Mouse (Mus musculus): ENCODE measurements around the gene Sh3gl2.
A peak's percentile ranks its signal among the peaks of the same experiment; 100 is the strongest.

Sh3gl2 gene

DNA sequence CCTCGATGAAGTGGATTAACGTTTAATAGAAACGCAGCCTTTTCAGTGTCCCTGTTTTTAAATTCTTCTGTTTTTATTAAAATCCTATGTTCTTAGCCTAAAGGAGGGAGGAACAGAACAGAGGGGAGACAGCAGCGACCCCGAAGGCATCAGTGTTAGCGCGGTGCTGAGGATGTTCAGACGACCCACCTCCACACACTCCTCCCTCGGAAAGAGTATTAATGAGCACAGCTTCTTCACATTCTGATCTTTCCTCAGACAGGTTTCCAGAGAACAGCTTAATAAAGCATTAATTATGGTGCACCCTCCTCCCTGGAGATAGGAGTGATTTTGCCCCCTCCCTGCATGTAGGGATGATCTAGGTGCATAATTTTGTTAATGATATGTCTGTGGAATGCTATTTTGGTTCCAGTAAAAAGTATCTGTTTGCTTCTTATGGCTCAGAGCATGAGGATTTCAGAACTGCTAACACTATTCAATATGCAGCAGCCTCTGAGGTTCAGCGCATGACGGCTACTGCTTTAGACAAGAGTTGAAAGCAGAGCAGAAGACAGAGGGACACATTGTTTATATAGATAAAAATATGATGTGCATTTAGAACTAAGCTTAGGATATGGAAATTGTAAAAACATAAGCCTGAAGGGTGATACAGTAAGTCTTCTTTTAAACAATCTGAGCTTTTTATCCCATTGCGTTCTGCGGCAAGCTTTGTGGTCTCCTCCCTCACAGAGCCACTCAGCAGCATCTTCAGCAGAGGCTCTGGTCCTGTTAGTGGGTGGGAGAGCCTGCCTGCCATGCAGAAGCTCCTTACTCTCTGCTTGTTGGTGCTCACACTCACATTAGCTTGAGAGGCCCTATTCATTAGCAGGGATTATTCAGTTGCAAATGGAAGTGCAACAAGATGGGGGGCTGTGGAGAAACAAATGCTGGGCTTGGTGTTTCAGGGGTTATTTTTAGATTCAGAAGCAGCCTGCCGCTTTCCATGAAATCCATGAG lies 27.8 kb downstream of the Sh3gl2 start:
- no peak for DNase-seq (ENCODE audit: low spot score in 2 of 2)

DNA sequence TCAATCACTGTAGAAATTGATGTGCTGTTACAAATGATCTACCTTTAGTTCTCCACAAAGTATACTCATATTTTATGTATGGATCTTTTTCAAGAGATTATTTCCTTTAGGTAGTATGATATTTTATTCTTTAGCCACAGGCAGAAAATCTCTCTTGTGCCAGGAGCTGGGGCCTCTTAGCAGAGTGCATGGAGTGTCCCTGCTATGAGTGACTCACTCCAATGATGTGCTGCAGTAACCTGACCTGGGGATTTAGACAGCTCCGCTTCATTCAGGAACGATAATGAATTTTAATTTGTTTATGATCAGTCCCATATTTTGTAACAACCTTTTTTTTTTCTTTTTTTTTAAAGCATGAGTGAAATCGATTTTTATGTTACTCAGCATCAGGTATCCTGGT lies 36.7 kb downstream of the Sh3gl2 start:
- no peak for DNase-seq (ENCODE audit: low spot score in 2 of 2)

DNA sequence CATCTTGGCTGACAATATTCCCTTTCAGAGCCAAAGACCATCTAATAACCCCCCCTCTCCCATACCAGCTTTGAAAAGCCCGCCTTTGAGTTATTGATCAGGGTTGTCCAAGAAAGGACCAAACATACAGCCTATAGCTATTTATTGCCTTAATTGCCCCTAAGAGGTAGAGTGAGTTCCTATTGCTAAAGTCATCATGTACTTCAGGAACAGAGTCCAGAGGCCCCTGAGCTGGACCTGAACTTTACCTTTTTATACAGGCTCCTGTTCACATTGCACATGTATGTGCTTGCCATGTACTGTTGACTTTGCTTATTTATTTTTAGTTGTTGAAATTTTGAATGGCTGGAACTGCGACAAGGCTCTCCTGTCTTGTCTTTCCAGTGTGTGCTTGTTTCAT lies 37.6 kb downstream of the Sh3gl2 start:
- DNase-seq (ENCODE audit: low spot score in 2 of 2), result no peak

DNA sequence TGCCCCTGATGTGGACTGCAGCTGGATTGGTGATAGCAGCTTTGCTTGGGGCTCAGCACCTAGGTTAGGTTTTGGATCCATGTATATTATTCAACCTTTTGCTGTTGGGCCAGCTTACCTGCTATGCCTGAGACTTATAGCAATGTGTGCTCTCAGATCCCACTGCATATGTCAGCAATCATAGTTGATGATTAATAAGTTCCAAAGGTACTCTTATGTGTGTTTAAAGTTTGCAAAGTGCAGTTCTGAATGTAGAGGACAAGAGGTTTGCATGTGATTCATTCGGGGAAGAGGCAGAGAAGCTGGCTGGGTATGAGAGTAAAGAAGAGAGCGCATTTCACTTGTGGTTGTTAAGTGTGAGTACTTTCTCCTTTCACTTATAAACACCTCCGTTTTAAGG lies 43.7 kb downstream of the Sh3gl2 start:
- no peak for DNase-seq (ENCODE audit: low spot score in 2 of 2)

DNA sequence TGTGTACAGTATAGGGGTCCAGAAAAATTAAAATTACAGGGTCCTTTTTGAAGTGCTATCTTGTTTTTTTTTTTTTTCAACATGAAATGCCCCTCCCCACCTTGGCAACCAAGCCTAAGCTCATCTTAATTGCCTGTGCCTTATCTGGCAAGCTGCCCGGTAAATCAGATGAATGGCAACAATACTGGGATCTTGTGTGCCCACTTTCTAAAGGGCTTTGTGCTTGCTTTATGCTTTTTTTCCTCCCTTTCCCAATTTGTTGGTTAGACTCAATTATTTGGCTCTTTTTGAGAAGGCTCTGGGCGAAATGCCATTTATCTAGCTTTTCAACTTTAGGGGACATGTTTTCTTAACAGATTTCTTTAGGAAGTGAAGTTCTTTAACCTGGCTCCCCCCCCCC lies 45.3 kb downstream of the Sh3gl2 start:
- DNase-seq (ENCODE audit: low spot score in 2 of 2), result no peak

DNA sequence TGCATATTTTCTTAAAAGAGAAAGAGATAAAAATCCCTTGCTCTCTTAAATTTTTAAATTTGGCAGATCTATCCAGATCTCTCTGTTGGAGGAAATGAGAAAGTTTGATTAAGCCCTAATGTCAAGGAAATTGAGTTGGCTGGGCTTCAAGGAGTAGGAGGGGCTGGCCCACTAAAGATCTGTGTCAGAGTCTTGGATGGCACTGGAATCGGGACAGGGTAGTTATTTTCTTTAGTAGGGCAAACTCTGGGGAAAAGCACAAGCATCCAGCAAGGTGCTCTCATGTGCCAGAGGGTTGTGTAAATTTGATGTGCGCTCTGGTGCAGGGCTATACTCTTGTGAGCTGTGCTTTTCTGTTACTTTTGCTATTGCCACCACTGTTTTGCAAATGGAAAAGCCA lies 45.9 kb downstream of the Sh3gl2 start:
- DNase-seq (ENCODE audit: low spot score in 2 of 2), result no peak

DNA sequence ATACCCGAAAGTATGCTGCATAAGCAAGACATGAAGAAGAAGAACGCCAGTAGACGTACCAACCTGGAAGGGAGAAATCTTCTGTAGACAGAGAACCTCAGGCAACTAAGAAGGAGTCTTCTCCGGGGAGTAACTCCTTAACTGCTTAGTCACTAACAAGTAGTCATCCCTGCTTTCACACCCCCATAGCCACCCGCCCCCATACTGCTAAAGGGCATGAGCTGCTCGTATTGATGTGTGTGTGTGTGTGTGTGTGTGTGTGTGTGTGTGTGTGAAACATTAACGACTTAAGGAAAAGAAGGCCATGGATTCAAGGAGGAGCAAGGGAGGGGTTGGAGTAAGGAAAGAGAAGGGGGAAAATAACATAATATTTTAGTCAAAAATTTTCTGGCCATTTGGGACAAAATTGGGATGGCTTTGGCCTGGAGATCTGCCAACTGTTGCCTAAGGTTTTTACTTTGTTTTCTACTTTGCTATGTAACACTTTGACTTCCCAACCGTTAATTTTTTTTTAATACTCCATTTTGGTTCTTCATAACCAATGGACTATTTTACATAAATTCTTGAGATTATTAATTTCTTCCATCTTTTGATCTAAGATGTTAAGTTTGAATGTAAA lies 51.0 kb downstream of the Sh3gl2 start:
- DNase-seq (ENCODE audit: low spot score in 2 of 2), result no peak

DNA sequence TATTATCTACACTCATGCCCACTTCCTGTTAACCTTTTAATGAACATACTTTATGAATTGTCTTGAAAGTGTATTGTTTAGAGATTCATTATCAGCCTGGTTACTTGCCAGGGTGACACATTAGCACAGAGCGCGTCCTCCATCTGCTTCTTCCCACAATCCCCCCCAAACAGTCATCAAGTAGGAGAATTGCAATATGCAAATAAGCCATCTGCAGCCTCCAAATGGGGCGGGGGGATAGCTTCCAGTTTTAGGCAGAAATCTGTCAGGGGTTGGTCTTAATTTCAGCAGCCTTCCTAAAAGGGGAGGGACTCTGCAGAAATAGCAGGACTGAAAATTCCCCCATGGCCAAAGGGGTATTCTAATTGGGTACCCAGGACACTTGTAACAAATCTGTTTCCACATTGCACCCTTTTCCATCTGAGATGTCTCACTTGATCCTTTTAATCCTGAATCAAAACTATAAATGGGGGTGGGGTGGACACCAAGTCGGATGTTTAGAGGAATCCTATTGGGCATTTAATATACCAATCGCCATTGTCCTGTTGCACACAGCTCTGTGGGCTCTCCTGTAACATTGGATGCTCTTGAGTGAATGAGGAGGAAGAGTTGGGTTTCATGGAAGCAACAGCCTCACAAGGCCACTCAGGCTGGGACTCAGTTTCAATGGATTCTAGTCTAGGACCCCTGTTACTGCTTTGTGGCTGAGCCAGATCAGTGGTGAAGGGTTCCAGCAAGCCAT lies 51.7 kb downstream of the Sh3gl2 start:
- DNase-seq (ENCODE audit: low spot score in 2 of 2), result no peak

DNA sequence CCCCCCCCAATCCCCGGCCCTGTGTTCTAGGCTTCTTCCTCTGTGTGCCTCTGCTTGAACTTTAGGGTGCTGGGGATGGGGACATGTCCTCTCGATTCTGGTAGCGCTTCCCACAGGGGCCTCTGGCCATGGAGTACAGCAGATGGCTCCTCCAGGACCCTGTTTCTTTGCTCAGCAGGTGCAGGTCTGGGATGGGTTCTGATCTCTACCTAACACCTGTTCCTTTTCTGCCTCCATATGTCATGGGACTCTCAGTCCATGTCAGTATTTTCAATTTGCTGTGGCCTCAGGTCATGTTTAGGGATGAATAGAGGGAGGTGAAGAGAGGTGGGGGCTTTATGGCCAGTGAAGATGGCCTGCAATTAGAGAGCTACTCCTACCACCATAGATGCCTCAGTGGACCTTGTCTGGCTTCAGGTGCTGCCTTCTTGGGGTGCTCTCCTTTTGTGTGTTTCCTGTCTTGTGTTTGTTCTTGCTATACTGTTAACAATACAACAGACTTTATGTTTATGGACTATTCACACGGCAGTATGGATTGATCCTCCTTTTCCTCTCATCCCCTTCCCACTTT lies 52.9 kb downstream of the Sh3gl2 start:
- DNase-seq (ENCODE audit: low spot score in 2 of 2), result no peak

DNA sequence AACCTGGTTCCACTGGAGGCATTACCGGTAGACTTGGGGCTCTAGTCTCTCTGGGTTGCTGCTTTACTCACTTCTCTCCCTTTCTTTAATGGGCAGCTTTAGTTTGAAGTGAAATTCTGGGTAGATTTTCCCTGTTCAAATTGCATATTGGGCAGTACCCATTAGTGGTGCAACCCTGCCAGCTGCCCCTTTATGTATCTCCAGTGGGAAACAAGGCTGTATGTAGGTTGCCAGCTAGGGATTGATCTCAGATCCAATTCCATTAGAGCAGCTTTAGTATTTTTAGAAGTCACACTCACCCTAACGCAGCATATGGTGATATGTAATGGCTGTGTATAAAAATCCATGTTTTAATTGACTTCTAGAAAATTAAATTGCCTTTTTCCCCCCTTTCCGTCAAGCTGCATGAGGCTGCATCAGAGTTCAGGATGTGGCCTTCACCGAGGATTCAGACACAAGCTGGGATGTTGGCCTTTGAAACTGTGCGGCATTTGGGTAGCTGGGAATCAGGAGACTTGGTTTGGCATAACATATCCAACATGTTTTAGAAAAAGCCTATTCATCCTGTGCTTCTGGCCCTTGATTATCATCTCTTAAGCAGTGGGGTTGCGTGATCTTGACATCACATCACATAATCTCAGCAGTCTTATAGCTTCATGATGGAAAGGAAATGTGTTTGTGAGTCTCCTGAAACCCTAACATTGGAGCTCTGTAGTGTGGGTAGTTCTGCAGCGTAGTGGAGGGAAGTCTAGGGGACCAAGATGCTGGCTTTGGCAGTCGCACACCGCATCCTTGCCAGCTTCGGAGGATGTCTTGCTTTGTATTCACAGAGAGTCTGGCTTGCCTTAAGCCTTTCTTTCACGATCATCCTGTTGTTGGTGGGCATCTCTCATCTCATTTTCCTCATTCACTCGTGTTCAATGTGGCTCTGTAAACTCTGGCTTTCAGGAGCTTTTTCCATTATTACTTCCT lies 56.0 kb downstream of the Sh3gl2 start:
- DNase-seq (ENCODE audit: low spot score in 2 of 2), result peak in 1 of 2 experiments; percentile 43

DNA sequence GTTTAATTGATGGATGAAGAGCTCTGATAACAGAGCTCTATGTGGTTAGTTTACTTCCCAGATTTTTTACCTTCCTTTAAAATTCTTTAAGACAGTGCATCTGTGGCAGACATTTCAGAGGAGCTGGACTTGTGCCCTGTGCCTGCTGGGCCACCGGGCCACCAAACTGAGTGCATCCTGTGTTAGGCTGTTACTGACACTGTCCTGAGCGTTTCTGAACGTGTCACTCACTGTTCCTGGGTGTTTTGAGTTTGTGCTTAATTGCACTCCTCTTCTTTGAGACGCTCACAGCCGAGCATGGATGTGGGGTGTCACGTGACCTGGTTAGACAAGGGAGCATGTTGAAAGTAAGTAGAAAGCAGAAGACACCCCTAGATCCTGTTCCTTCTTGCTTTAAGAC lies 57.2 kb downstream of the Sh3gl2 start:
- DNase-seq (ENCODE audit: low spot score in 2 of 2), result no peak

DNA sequence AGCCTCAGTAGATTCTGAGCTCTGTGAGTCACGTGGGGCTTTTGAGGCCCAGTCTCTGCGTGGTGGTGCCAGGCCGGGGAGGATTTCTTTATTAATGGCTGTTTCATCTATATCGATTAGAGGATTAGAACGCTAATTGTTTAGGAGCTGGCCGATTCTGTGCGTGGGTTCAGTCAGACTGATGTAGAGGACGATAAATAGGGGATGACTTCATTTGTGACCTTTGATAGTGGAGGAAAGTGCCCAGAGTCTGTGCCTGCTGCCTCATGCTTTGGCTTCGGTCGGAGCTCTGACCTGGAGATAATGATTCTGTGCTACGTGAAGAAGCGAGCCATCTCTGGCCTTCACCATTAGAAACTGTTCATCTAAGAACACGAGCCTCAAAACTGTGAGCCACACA lies 57.7 kb downstream of the Sh3gl2 start:
- DNase-seq (ENCODE audit: low spot score in 2 of 2), result no peak

DNA sequence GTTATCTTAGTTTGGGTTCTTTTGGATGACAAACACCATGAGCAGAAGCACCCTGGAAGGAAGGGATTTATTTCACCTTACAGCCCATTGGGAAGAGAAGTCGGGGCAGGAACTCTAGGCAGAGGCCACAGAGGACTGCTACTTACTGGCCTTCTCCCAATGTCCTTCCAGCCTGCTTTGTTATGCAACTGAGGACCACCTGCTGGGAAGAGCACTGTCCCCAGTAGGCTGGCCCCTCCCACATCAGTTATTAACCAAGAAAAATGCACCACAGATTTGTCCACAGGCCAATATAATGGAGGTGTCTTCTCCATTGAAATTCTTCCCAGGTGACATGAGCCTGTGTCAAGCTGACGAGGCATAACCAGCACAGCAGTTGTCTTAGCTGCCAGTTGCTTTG lies 62.5 kb downstream of the Sh3gl2 start:
- no peak for DNase-seq (ENCODE audit: low spot score in 2 of 2)

DNA sequence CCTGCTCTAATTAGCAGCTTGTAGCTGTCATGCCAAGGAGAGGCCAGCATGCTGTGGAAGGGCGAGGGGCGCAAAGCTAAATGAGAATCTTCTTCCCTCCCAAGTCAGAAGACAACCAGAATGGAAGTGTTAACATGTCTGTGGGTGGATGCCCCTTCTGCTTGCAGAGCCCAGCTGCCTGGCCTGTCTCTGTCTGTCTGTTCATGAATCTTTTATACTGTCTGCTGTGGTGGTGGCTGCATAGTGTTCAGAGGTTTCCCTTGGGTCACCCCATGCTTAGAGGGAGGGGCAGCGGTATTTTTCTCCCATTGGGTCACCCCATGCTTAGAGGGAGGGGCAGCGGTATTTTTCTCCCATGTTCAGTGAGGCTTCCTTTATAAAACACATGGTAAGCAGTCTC lies 68.0 kb downstream of the Sh3gl2 start:
- DNase-seq (ENCODE audit: low spot score in 2 of 2), result no peak

DNA sequence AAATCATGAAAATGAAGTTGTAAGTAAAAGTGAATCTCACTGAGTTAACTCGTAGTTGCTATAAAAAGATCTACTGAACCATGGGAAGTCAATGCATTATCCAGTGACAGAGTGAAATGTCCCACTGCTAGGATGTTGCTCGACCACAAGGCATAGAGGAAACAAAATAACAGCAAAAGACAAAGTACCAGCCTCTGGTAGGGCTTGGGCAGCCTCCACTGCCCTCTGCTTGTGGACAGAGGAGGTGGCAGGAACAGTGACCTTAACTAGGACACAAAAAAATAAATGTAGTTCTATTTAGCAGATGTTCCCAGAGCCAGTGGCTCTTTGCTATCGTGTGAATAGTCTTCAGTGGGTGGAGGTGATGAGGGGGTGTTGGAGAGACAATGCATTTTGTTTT lies 68.5 kb downstream of the Sh3gl2 start:
- DNase-seq (ENCODE audit: low spot score in 2 of 2), result no peak

DNA sequence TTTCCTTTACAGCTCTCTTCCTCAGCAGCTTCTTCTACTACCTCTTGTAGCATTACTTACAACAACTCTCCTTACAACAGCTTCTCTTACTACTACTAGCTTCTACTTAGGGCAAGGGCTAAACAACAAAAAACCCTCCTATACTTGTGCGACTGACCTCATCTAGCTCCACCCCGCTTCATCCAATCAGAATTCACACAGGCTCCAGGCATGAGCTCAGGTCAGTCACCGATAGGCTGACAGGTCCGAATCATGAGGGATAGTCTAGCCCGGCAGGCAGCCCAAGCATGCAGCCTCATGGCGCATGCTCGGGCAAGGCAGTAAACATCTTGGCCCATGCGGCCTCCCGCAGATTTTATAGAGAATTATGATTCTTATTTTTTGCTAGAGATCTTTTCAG lies 78.2 kb downstream of the Sh3gl2 start:
- no peak for DNase-seq (ENCODE audit: low spot score in 2 of 2)

DNA sequence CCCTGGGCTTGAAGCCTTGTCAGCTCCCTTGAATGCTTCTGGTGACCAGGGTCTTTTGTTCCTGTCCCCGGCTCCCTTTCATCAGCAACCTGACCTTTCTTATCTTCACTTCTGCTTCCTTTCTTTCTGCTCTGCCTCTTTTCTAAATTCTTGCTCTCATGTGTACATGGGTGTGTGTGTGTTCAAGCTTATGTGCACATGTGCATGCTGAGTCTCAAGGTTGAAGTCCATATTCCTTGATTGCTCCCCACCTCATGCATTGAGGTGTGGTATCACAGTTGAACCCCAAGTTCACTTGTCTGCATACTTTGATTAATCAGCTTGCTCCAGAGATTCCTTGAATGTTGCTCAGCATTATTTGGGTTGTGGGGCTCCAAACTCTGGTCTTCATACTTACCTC lies 85.1 kb downstream of the Sh3gl2 start:
- no peak for DNase-seq (ENCODE audit: low spot score in 2 of 2)

DNA sequence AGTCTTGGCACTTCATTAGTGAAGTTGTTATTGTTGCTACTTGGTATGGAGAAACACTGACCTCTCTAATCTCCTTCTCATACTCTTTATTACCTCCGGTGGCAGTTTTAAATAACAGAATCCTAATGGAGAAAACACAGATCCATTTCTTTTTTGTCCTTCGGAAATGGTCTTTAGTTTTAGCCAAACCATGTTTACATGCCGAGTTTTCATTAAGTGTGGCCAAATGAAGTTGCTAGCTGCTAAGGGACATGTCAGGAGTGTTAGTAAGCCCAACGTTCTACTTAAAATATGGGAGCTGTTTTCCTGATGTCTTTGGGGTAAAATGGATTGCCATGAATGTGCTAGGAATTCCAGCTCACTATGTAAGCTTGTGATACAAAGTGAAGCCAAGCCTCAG lies 86.4 kb downstream of the Sh3gl2 start:
- no peak for DNase-seq (ENCODE audit: low spot score in 2 of 2)

DNA sequence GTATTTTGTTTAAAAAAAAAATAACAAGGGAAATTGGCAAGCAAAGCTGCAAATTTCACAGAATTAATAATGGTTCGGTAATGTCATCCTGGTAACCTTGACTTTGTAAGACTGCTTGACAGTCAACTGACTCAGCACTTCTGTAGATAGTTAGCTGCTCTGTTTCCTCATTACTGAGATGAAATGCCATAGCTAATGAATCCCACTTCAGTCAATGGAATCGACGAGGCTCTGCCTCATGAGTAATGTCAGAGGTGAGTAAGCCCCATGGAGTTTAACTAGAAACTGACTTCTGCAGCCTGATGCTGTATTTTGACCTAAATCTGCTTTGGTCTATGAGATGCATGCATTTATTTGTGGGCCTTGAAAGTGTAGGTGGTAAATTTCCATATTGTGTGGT lies 88.4 kb downstream of the Sh3gl2 start:
- DNase-seq (ENCODE audit: low spot score in 2 of 2), result no peak

DNA sequence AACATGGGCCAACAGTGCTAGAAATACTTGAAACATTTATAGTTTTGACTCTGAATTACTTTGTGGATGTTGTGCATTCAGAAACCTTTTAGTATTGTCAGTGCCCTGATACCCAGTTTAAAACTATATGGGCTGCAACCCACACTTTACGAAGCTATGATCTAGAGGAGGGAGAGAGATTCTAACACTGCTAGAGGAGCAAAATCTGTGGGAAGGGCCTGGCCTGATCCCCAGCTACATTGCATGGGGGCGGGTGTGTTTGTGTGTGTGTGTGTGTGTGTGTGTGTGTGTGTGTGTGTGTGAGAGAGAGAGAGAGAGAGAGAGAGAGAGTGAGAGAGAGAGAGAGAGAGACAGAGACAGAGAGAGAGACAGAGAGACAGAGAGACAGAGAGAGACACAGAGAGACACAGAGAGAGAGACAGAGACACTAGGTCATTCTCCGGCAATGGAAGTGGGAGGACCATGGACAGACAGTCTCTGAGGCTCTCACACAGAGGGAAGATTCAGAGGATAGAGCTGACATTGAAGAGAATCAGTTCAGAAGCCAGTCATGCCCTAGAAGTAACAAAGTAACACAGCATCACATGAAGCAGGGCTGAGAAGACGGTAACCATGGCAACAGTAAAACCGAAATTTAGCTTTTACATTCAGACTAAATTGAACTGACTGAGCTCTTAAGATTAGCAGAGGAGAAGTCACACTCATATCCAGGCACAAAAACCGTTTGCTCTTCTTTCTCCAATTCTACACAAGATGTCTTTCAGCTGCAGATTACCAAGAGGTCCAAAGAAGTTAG lies 95.9 kb downstream of the Sh3gl2 start:
- DNase-seq (ENCODE audit: low spot score in 2 of 2), result no peak

All from frontal cortex, postnatal 14 days (tissue).